Mouse (Mus musculus): ENCODE results near the gene Hnrnpab. TPM values are rescaled to one million over a fixed set of nuclear protein-coding genes. Genes with fewer than 3 reads are reported as not detected.
"Not testable (repeated sequence)": the region's sequence is repeated elsewhere in the genome, so short reads cannot be mapped to it uniquely, and the experiment has no call there.

The Hnrnpab gene
- total and polyA plus RNA-seq, 3 experiments = 504 to 1,141 (median 683) TPM

DNA sequence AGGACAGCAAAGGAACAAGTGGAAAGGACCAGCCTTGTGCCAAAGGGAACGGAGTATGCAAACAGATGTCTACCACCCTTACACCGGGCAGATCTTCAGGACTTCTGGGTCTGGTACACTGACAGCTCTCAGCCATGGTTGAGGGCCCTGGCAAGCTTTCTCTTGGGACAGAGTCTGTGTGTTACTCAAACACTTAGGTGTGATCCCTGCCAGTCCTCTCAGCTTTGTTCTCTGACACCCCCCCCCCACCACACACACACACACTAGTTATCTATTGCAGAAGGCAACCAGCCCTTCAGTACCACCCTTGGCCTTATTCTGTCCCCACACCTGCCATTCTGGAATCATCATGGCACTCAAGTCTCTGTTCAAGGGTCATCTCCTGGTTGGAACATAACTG lies 15.1 kb upstream of the Hnrnpab start:
- Histone ChIP-seq H3K9me3 (replicated peaks) (no peaks in the 10 kb centered on the region), H3K36me3 (replicated peaks) (peaks cover 60% of the 10 kb centered on the region), H3K27me3 (ENCODE audit: insufficient read depth, low read length) (no peaks in the 10 kb centered on the region), H3K4me3 (ENCODE audit: low read depth, low read length) (peak overlapping the region; percentile 94; the same call in 1 of the 2 replicates), H3K4me1 (ENCODE audit: insufficient read depth, low read depth, low read length) (peaks cover 71% of the 10 kb centered on the region)
- DNase-seq (ENCODE audit: low spot score) = no peak
- TF ChIP-seq CTCF (IDR thresholded peaks at IDR 0.05; ENCODE audit: low read depth, low read length) = no peak
- TF ChIP-seq POLR2AphosphoS5 (IDR thresholded peaks at IDR 0.05; ENCODE audit: insufficient replicate concordance, low read depth, low read length) = no peak
- TF ChIP-seq TAL1 (conservative IDR thresholded peaks at IDR 0.05; ENCODE audit: low read depth, low read length) = no peak
- TF ChIP-seq GATA1 (IDR thresholded peaks at IDR 0.05; ENCODE audit: borderline replicate concordance, low read length) = no peak
- TF ChIP-seq GATA2 (IDR thresholded peaks at IDR 0.05; ENCODE audit: borderline replicate concordance, low read depth, low read length) = no peak
- ATAC-seq (ENCODE audit: extremely low read depth, insufficient number of reproducible peaks, low FRiP score, poor library complexity, severe bottlenecking) = no peak

- no peaks in the 10 kb centered on the region for H3K9me3 ChIP-seq (replicated peaks)
- ATAC-seq (ENCODE audit: extremely low read depth, insufficient number of reproducible peaks, low FRiP score, poor library complexity, severe bottlenecking) (no peak), DNase-seq (ENCODE audit: low spot score) (no peak)
- H3K36me3 ChIP-seq (replicated peaks) = peaks cover 44% of the 10 kb centered on the region
- no peaks in the 10 kb centered on the region for H3K27me3 ChIP-seq (ENCODE audit: insufficient read depth, low read length)
- peaks cover 66% of the 10 kb centered on the region for H3K4me1 ChIP-seq (ENCODE audit: insufficient read depth, low read depth, low read length)
- TF ChIP-seq POLR2AphosphoS5 (IDR thresholded peaks at IDR 0.05; ENCODE audit: insufficient replicate concordance, low read depth, low read length) = no peak
- no peak for TF ChIP-seq GATA1 (IDR thresholded peaks at IDR 0.05; ENCODE audit: borderline replicate concordance, low read length)
- no peak for TF ChIP-seq TAL1 (conservative IDR thresholded peaks at IDR 0.05; ENCODE audit: low read depth, low read length)
- peak overlapping the region; percentile 94 for H3K4me3 ChIP-seq (ENCODE audit: low read depth, low read length)
Observed at GRCm38 (mm10) chr11:51620084-51620483, 13.4 kb upstream of the Hnrnpab start.

- no peaks in the 10 kb centered on the region for H3K9me3 ChIP-seq (replicated peaks)
- peaks cover 66% of the 10 kb centered on the region for H3K4me1 ChIP-seq (ENCODE audit: insufficient read depth, low read depth, low read length)
- peak within 1 kb of the TSS; percentile 94 for H3K4me3 ChIP-seq (ENCODE audit: low read depth, low read length)
- no peak for TF ChIP-seq TAL1 (conservative IDR thresholded peaks at IDR 0.05; ENCODE audit: low read depth, low read length)
- no peak for TF ChIP-seq POLR2AphosphoS5 (IDR thresholded peaks at IDR 0.05; ENCODE audit: insufficient replicate concordance, low read depth, low read length)
- TF ChIP-seq GATA1 (IDR thresholded peaks at IDR 0.05; ENCODE audit: borderline replicate concordance, low read length) = no peak
- ATAC-seq (ENCODE audit: extremely low read depth, insufficient number of reproducible peaks, low FRiP score, poor library complexity, severe bottlenecking) (peak; percentile 74), DNase-seq (ENCODE audit: low spot score) (peak; percentile 85)
- H3K36me3 ChIP-seq (replicated peaks) = peaks cover 39% of the 10 kb centered on the region
- no peaks in the 10 kb centered on the region for H3K27me3 ChIP-seq (ENCODE audit: insufficient read depth, low read length)
Observed at GRCm38 (mm10) chr11:51619409-51620060, 12.9 kb upstream of the Hnrnpab start, which contains the start of gene Nhp2. Gene Nhp2 (plus strand): TSS chr11:51619735.

DNA sequence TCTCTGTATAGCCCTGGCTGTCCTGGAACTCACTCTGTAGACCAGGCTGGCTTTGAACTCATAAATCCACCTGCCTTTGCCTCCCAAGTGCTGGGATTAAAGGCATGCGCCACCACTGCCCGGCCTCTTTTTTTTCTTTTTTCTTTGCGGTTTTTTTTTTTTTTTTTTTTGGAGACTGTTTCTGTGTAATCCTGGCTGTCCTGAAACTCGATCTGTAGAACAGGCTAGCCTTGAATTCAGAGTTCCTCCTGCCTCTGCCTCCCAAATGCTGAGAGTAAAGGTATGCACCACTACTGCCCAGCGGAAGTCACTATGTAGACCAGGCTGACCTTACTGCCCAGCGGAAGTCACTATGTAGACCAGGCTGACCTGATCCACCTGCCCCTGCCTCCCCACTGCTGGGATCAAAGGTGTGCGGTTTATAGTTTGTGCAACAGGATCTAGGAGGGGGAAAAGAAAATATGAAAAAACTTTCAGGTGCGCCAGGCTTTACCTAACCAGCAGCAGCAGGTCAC lies 12.3 kb upstream of the Hnrnpab start:
- no peak for DNase-seq (ENCODE audit: low spot score)
- Histone ChIP-seq H3K36me3 (replicated peaks) (peaks cover 33% of the 10 kb centered on the region), H3K9me3 (replicated peaks) (no peaks in the 10 kb centered on the region), H3K4me1 (ENCODE audit: insufficient read depth, low read depth, low read length) (peaks cover 62% of the 10 kb centered on the region), H3K4me3 (ENCODE audit: low read depth, low read length) (peak overlapping the region; percentile 94), H3K27me3 (ENCODE audit: insufficient read depth, low read length) (no peaks in the 10 kb centered on the region)
- ATAC-seq (ENCODE audit: extremely low read depth, insufficient number of reproducible peaks, low FRiP score, poor library complexity, severe bottlenecking) = no peak
- TF ChIP-seq GATA1 (IDR thresholded peaks at IDR 0.05; ENCODE audit: borderline replicate concordance, low read length) (no peak), POLR2AphosphoS5 (IDR thresholded peaks at IDR 0.05; ENCODE audit: insufficient replicate concordance, low read depth, low read length) (no peak), GATA2 (IDR thresholded peaks at IDR 0.05; ENCODE audit: borderline replicate concordance, low read depth, low read length) (no peak), TAL1 (conservative IDR thresholded peaks at IDR 0.05; ENCODE audit: low read depth, low read length) (no peak), CTCF (IDR thresholded peaks at IDR 0.05; ENCODE audit: low read depth, low read length) (no peak)

GRCm38 (mm10) chr11:51617693-51618092 lies 11.0 kb upstream of the Hnrnpab start:
- peaks cover 57% of the 10 kb centered on the region for H3K4me1 ChIP-seq (ENCODE audit: insufficient read depth, low read depth, low read length)
- H3K27me3 ChIP-seq (ENCODE audit: insufficient read depth, low read length) = no peaks in the 10 kb centered on the region
- DNase-seq (ENCODE audit: low spot score) (peak; percentile 54), ATAC-seq (ENCODE audit: extremely low read depth, insufficient number of reproducible peaks, low FRiP score, poor library complexity, severe bottlenecking) (no peak)
- H3K36me3 ChIP-seq (replicated peaks) = peaks cover 21% of the 10 kb centered on the region
- TF ChIP-seq CTCF (IDR thresholded peaks at IDR 0.05; ENCODE audit: low read depth, low read length) (peak; percentile 80), POLR2AphosphoS5 (IDR thresholded peaks at IDR 0.05; ENCODE audit: insufficient replicate concordance, low read depth, low read length) (no peak)
- no peaks in the 10 kb centered on the region for H3K9me3 ChIP-seq (replicated peaks)
- H3K4me3 ChIP-seq (ENCODE audit: low read depth, low read length) = no peak overlapping the region

DNA sequence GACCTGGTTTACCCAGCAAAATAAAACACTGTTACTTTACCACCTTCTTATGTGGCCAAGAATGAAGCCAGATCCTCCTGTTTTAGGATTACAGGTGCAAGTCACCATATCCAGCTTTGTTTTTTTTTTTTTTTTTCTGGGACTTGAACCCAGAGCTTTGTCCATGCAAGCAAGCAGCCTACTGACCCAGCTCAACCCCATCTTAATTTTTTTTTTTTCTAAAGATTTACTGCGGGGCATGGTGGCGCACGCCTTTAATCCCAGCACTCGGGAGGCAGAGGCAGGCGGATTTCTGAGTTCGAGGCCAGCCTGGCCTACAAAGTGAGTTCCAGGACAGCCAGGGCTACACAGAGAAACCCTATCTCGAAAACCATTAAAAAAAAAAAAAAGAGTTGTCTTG lies 9.5 kb upstream of the Hnrnpab start:
- DNase-seq (ENCODE audit: low spot score); H3K9me3 ChIP-seq (replicated peaks); ATAC-seq (ENCODE audit: extremely low read depth, insufficient number of reproducible peaks, low FRiP score, poor library complexity, severe bottlenecking); H3K27me3 ChIP-seq (ENCODE audit: insufficient read depth, low read length); H3K36me3 ChIP-seq (replicated peaks): not testable (repeated sequence)
- Histone ChIP-seq H3K4me1 (ENCODE audit: insufficient read depth, low read depth, low read length) (peaks cover 41% of the 10 kb centered on the region), H3K4me3 (ENCODE audit: low read depth, low read length) (peak overlapping the region; percentile 69; the same call in 1 of the 2 replicates)

GRCm38 (mm10) chr11:51615601-51616000 lies 9.0 kb upstream of the Hnrnpab start:
- no peak for TF ChIP-seq CTCF (IDR thresholded peaks at IDR 0.05; ENCODE audit: low read depth, low read length)
- TF ChIP-seq GATA2 (IDR thresholded peaks at IDR 0.05; ENCODE audit: borderline replicate concordance, low read depth, low read length) = no peak
- TF ChIP-seq POLR2AphosphoS5 (IDR thresholded peaks at IDR 0.05; ENCODE audit: insufficient replicate concordance, low read depth, low read length) = no peak
- no peak for TF ChIP-seq TAL1 (conservative IDR thresholded peaks at IDR 0.05; ENCODE audit: low read depth, low read length)
- TF ChIP-seq GATA1 (IDR thresholded peaks at IDR 0.05; ENCODE audit: borderline replicate concordance, low read length) = no peak

More at GRCm38 (mm10) chr11:51615601-51616000, 9.0 kb upstream of the Hnrnpab start:
- peak; percentile 72 for ATAC-seq (ENCODE audit: extremely low read depth, insufficient number of reproducible peaks, low FRiP score, poor library complexity, severe bottlenecking)
- peaks cover 39% of the 10 kb centered on the region for H3K4me1 ChIP-seq (ENCODE audit: insufficient read depth, low read depth, low read length)
- peak overlapping the region; percentile 69 for H3K4me3 ChIP-seq (ENCODE audit: low read depth, low read length)
- DNase-seq (ENCODE audit: low spot score) = peak; percentile 85
- H3K27me3 ChIP-seq (ENCODE audit: insufficient read depth, low read length) = no peaks in the 10 kb centered on the region
- peaks cover under 1% of the 10 kb centered on the region for H3K36me3 ChIP-seq (replicated peaks)
- no peaks in the 10 kb centered on the region for H3K9me3 ChIP-seq (replicated peaks)

All from G1E (cell line).